Mouse (Mus musculus) ES-E14 (cell line): ENCODE data around the gene Slc25a39. TPM values are rescaled to one million over a fixed set of nuclear protein-coding genes. Genes with fewer than 3 reads are reported as not detected.
A peak's percentile ranks its signal among the peaks of the same experiment; 100 is the strongest.

ENCODE experiments used
- DNase-seq: peaks from one replicate; pipeline ENCODE4 v3.0.0-alpha.2; 2013; ENCODE audit warnings: low read depth, low spot score
- H3K27ac ChIP-seq: 2 replicates; pipeline ENCODE4 v1.5.1; 2012; ENCODE audit warnings: low read depth, mild to moderate bottlenecking, low read length, moderate library complexity, mixed read lengths; ENCODE audit not compliant: poor library complexity, insufficient read depth, severe bottlenecking
- H3K36me3 ChIP-seq: 2 replicates; pipeline ENCODE4 v1.6.1; 2012; ENCODE audit warnings: mild to moderate bottlenecking, low read length, moderate library complexity, mixed read lengths; ENCODE audit not compliant: control insufficient read depth, poor library complexity, insufficient read depth, severe bottlenecking
- H3K4me1 ChIP-seq, 2 experiments: fragments of 150-350 bp in 1 of 2; sonication (generic) in 1 of 2; 2 replicates each; pipeline ENCODE4 v1.6.1; 2012; ENCODE audit warnings: low read length in 2 of 2, mild to moderate bottlenecking in 1 of 2, mixed read lengths in 1 of 2; ENCODE audit not compliant: control insufficient read depth in 2 of 2, insufficient read depth in 2 of 2, poor library complexity in 1 of 2
- H3K4me3 ChIP-seq, 2 experiments: fragments of 150-350 bp in 1 of 2; sonication (generic) in 1 of 2; 2 replicates each; pipeline ENCODE4 v1.5.1; 2012; ENCODE audit warnings: low read length in 2 of 2, low read depth in 1 of 2, mild to moderate bottlenecking in 1 of 2, mixed read lengths in 1 of 2; ENCODE audit not compliant: insufficient read depth in 1 of 2, poor library complexity in 1 of 2, severe bottlenecking in 1 of 2
- H3K9ac ChIP-seq: 2 replicates; pipeline ENCODE4 v1.6.1; 2012; ENCODE audit warnings: low read depth, mild to moderate bottlenecking, low read length, mixed read lengths; ENCODE audit not compliant: poor library complexity, insufficient read depth, severe bottlenecking
- H3K9me3 ChIP-seq: fragments of 150-350 bp; sonication (generic); 2 replicates; pipeline ENCODE4 v1.6.1; 2012; ENCODE audit warnings: low read depth, mild to moderate bottlenecking, low read length; ENCODE audit not compliant: control insufficient read depth, insufficient read depth
- CHD2 ChIP-seq: IDR thresholded peaks from 2 replicates; pipeline ENCODE4 v1.6.1; 2014; ENCODE audit warnings: mild to moderate bottlenecking, low read depth, low read length, inconsistent platforms
- HCFC1 ChIP-seq: IDR thresholded peaks from 2 replicates; pipeline ENCODE4 v1.6.1; 2012; ENCODE audit warnings: low read length, inconsistent platforms, borderline replicate concordance; ENCODE audit not compliant: insufficient read depth
- MAFK ChIP-seq: IDR thresholded peaks from 2 replicates; pipeline ENCODE4 v1.6.1; 2014; ENCODE audit warnings: mild to moderate bottlenecking, low read depth, low read length, inconsistent platforms; ENCODE audit not compliant: insufficient read depth
- ZC3H11A ChIP-seq: IDR thresholded peaks from 2 replicates; pipeline ENCODE4 v1.6.1; 2012; ENCODE audit warnings: low read depth, mild to moderate bottlenecking, inconsistent platforms, low read length, borderline replicate concordance
- ZNF384 ChIP-seq: IDR thresholded peaks from 2 replicates; pipeline ENCODE4 v1.6.1; 2012; ENCODE audit warnings: low read depth, low read length, inconsistent platforms
- in situ Hi-C, 2 experiments: fragments of 600-800 bp; cut with MboI; formaldehyde crosslinking; loops; one replicate each; pipeline ENCODE4 v1.15.1; 2025; ENCODE audit warnings: low sequenced_read_pairs in 2 of 2, inconsistent platforms in 1 of 2; ENCODE audit not compliant: unreplicated experiment in 2 of 2
- total RNA-seq: library from RNA; depleted of rRNA; stranded (reverse); fragments of 300-350 nt; gene quantifications from 2 replicates; pipeline ENCODE4 v1.2.3, GENCODE M21; 2012

The Slc25a39 gene
- total RNA-seq, 1 experiment, result 152 TPM

- no peaks in the 10 kb centered on the region for H3K9me3 ChIP-seq
- H3K9ac ChIP-seq, result peak overlapping the region; percentile 65
- peaks cover 0 to 13% of the 10 kb centered on the region in 2 experiments; a peak in 1 of 4 replicates for H3K4me1 ChIP-seq
- in situ Hi-C loops, result loop anchor here in 1 of 2 experiments (10.0 kb wide), 1 partner anchor 113 kb away; no protein-coding TSS in a partner anchor
- H3K27ac ChIP-seq, result no peak overlapping the region
- TF ChIP-seq ZNF384, result no peak
- TF ChIP-seq MAFK, result no peak
- no peak for TF ChIP-seq ZC3H11A
- TF ChIP-seq CHD2, result no peak
- no peak for TF ChIP-seq HCFC1
- peak overlapping the region; percentile 79 to 88 for H3K4me3 ChIP-seq
- DNase-seq, result peak; percentile 68
- peaks cover 32% of the 10 kb centered on the region for H3K36me3 ChIP-seq
Measured at GRCm38 (mm10) chr11:102437120-102438061, 29.6 kb upstream of the Slc25a39 start.

GRCm38 (mm10) chr11:102436471-102436790, 28.7 kb upstream of the Slc25a39 start:
- H3K4me1 ChIP-seq, result peaks cover 0 to 14% of the 10 kb centered on the region in 2 experiments; a peak in 1 of 4 replicates
- no peak overlapping the region for H3K4me3 ChIP-seq
- peaks cover 33% of the 10 kb centered on the region for H3K36me3 ChIP-seq
- no peak overlapping the region for H3K9ac ChIP-seq
- H3K9me3 ChIP-seq, result no peaks in the 10 kb centered on the region
- DNase-seq, result no peak
- H3K27ac ChIP-seq, result no peak overlapping the region
- in situ Hi-C loops, result loop anchor here in 1 of 2 experiments (10.0 kb wide), 1 partner anchor 112 kb away; no protein-coding TSS in a partner anchor
- TF ChIP-seq CHD2 (no peak), ZC3H11A (no peak), HCFC1 (no peak), ZNF384 (no peak), MAFK (no peak)

GRCm38 (mm10) chr11:102435754-102436470, 28.2 kb upstream of the Slc25a39 start:
- Histone ChIP-seq H3K36me3 (peaks cover 33% of the 10 kb centered on the region), H3K9me3 (no peaks in the 10 kb centered on the region), H3K4me1 (peaks cover 0 to 14% of the 10 kb centered on the region in 2 experiments; a peak in 1 of 4 replicates), H3K9ac (no peak overlapping the region), H3K27ac (no peak overlapping the region), H3K4me3 (no peak overlapping the region)
- in situ Hi-C loops, result loop anchor here in 1 of 2 experiments (10.0 kb wide), 1 partner anchor 111 kb away; no protein-coding TSS in a partner anchor
- no peak for DNase-seq
- TF ChIP-seq CHD2, result no peak
- TF ChIP-seq HCFC1, result no peak
- TF ChIP-seq ZNF384, result no peak
- no peak for TF ChIP-seq ZC3H11A
- no peak for TF ChIP-seq MAFK

GRCm38 (mm10) chr11:102434816-102435705, 27.3 kb upstream of the Slc25a39 start:
- H3K4me3 ChIP-seq, result no peak overlapping the region
- H3K27ac ChIP-seq, result no peak overlapping the region
- no peak for DNase-seq
- TF ChIP-seq ZNF384 (no peak), HCFC1 (no peak), MAFK (no peak), ZC3H11A (no peak), CHD2 (no peak)
- no peaks in the 10 kb centered on the region for H3K9me3 ChIP-seq
- H3K4me1 ChIP-seq, result peaks cover 0 to 13% of the 10 kb centered on the region in 2 experiments; a peak in 1 of 4 replicates
- H3K9ac ChIP-seq, result no peak overlapping the region
- in situ Hi-C loops, result loop anchor here in 1 of 2 experiments (10.0 kb wide), 1 partner anchor 110 kb away; no protein-coding TSS in a partner anchor
- peaks cover 33% of the 10 kb centered on the region for H3K36me3 ChIP-seq
